Mouse (Mus musculus): ENCODE results near the gene Grtp1. TPM values are rescaled to one million over a fixed set of nuclear protein-coding genes. Genes with fewer than 3 reads are reported as not detected.
A peak's percentile ranks its signal among the peaks of the same experiment; 100 is the strongest.

Grtp1 gene
- total RNA-seq (2022): 10 to 100 TPM; 15.0 to 30.3 (median 18.9) TPM

- no peak for DNase-seq
Observed at GRCm38 (mm10) chr8:13200301-13201012, at the start of gene Grtp1. TSS of gene Grtp1 (minus strand) at chr8:13200620.

- no peak for DNase-seq
Observed at GRCm38 (mm10) chr8:13244343-13244880, 44.0 kb upstream of the Grtp1 start.

- no peak for DNase-seq
Observed at GRCm38 (mm10) chr8:13242985-13243870, 42.8 kb upstream of the Grtp1 start.

- DNase-seq: no peak
Observed at GRCm38 (mm10) chr8:13240691-13241090, 40.3 kb upstream of the Grtp1 start.

GRCm38 (mm10) chr8:13240055-13240454 lies 39.6 kb upstream of the Grtp1 start:
- no peak for DNase-seq

GRCm38 (mm10) chr8:13234803-13235202 lies 34.4 kb upstream of the Grtp1 start:
- DNase-seq: no peak

- DNase-seq: no peak
Observed at GRCm38 (mm10) chr8:13230471-13230870, 30.1 kb upstream of the Grtp1 start.

GRCm38 (mm10) chr8:13229802-13230201 lies 29.4 kb upstream of the Grtp1 start:
- DNase-seq: no peak

GRCm38 (mm10) chr8:13228923-13229610 lies 28.6 kb upstream of the Grtp1 start:
- no peak for DNase-seq

GRCm38 (mm10) chr8:13227184-13227583 lies 26.8 kb upstream of the Grtp1 start:
- no peak for DNase-seq

GRCm38 (mm10) chr8:13226288-13226687 lies 25.9 kb upstream of the Grtp1 start:
- no peak for DNase-seq

GRCm38 (mm10) chr8:13224426-13224825 lies 24.0 kb upstream of the Grtp1 start:
- DNase-seq: no peak

GRCm38 (mm10) chr8:13218441-13218840 lies 18.0 kb upstream of the Grtp1 start:
- no peak for DNase-seq

GRCm38 (mm10) chr8:13217986-13218385 lies 17.6 kb upstream of the Grtp1 start:
- no peak for DNase-seq

- DNase-seq: no peak
Observed at GRCm38 (mm10) chr8:13217093-13217492, 16.7 kb upstream of the Grtp1 start.

- DNase-seq: no peak
Observed at GRCm38 (mm10) chr8:13216386-13216785, 16.0 kb upstream of the Grtp1 start.

- peak; percentile 86 for DNase-seq
Observed at GRCm38 (mm10) chr8:13213479-13214268, 13.3 kb upstream of the Grtp1 start.

GRCm38 (mm10) chr8:13209770-13210169 lies 9.3 kb upstream of the Grtp1 start:
- DNase-seq: no peak

- DNase-seq: no peak
Observed at GRCm38 (mm10) chr8:13208627-13209355, 8.4 kb upstream of the Grtp1 start.

GRCm38 (mm10) chr8:13206290-13206689 lies 5.9 kb upstream of the Grtp1 start:
- no peak for DNase-seq

GRCm38 (mm10) chr8:13205311-13205710 lies 4.9 kb upstream of the Grtp1 start:
- DNase-seq: no peak

Measured in adrenal gland, adult 8-10 months (tissue).